Mouse (Mus musculus) MEL (cell line): ENCODE measurements around the gene Fam196b.

Experiments
- CTCF ChIP-seq, 3 experiments: IDR thresholded peaks in 2 of 3; conservative IDR thresholded peaks in 1 of 3; 2 replicates each; pipeline ENCODE4 v1.5.1; 2011 to 2012; ENCODE audit warnings: low read length in 3 of 3, low read depth in 2 of 3, mild to moderate bottlenecking in 2 of 3, improper control_type of control experiment in 1 of 3, inconsistent platforms in 1 of 3, mixed read lengths in 1 of 3, moderate library complexity in 1 of 3; ENCODE audit not compliant: control insufficient read depth in 1 of 3, insufficient read depth in 1 of 3, poor library complexity in 1 of 3, severe bottlenecking in 1 of 3
- GATA1 ChIP-seq: IDR thresholded peaks from 2 replicates; pipeline ENCODE4 v1.6.1; 2011; ENCODE audit warnings: low read depth, low read length, improper control_type of control experiment
- MAX ChIP-seq: IDR thresholded peaks from 2 replicates; pipeline ENCODE4 v1.6.1; 2011; ENCODE audit warnings: low read length, improper control_type of control experiment
- MAZ ChIP-seq: IDR thresholded peaks from 2 replicates; pipeline ENCODE4 v1.6.1; 2012; ENCODE audit warnings: low read depth, mild to moderate bottlenecking, inconsistent platforms, low read length, improper control_type of control experiment
- MYC ChIP-seq: IDR thresholded peaks from 2 replicates; pipeline ENCODE4 v1.6.1; 2011; ENCODE audit warnings: low read depth, mild to moderate bottlenecking, low read length, improper control_type of control experiment, moderate library complexity
- RCOR1 ChIP-seq: IDR thresholded peaks from 2 replicates; pipeline ENCODE4 v1.6.1; 2012; ENCODE audit warnings: low read depth, mild to moderate bottlenecking, inconsistent platforms, low read length, improper control_type of control experiment
- TCF12 ChIP-seq: IDR thresholded peaks from 2 replicates; pipeline ENCODE4 v1.6.1; 2014; ENCODE audit warnings: low read depth, mild to moderate bottlenecking, inconsistent platforms, low read length, improper control_type of control experiment, moderate library complexity
- USF1 ChIP-seq: IDR thresholded peaks from 2 replicates; pipeline ENCODE4 v1.6.1; 2014; ENCODE audit warnings: low read depth, mild to moderate bottlenecking, inconsistent platforms, low read length, improper control_type of control experiment, moderate library complexity
- ZC3H11A ChIP-seq: IDR thresholded peaks from 2 replicates; pipeline ENCODE4 v1.6.1; 2012; ENCODE audit warnings: low read depth, mild to moderate bottlenecking, inconsistent platforms, low read length, improper control_type of control experiment

GRCm38 (mm10) chr11:34315383-34315782 lies 761 bp downstream of the Fam196b start:
- TF ChIP-seq CTCF (IDR thresholded peaks at IDR 0.05 in 2 of 3, conservative IDR thresholded peaks at IDR 0.05 in 1 of 3; ENCODE audit: control insufficient read depth in 1 of 3, insufficient read depth in 1 of 3, low read depth in 2 of 3, low read length in 3 of 3, poor library complexity in 1 of 3, severe bottlenecking in 1 of 3) (no peak), MAZ (no peak), MAX (no peak), GATA1 (no peak), RCOR1 (no peak), ZC3H11A (no peak), MYC (no peak), USF1 (no peak), TCF12 (no peak)
